8 mouse cellular contexts compared by ENCODE assay signal in genomic region chr4:48278757-48279497, GRCm38 (mm10). TPM values are rescaled to one million over a fixed set of nuclear protein-coding genes. Genes with fewer than 3 reads are reported as not detected.
DNase-seq lines count a peak whose midpoint lies in the region; ATAC-seq and TF ChIP-seq lines count a peak whose summit lies in the region.

No protein-coding gene starts in this region.

- intact Hi-C loops in left cerebral cortex, adult 2 months (cut with DNase I) = loop anchor here (2.0 to 5.0 kb wide), 2 partner anchors 52 to 234 kb away; partner anchors contain the start of gene Nr4a3

- H3K4me3 ChIP-seq in left cerebral cortex, adult 2 months = peak overlapping the region; percentile 98
- H3K4me3 ChIP-seq in forebrain, embryonic 11.5 days (ENCODE audit: low read depth, low read length) = peak overlapping the region; percentile 93

- WGBS in forebrain, embryonic 11.5 days = 0% methylated on average over 34 of the region's 34 CpGs

- H3K4me2 ChIP-seq in forebrain, embryonic 11.5 days (ENCODE audit: low read depth, low read length, severe bottlenecking) = peak overlapping the region; percentile 79

- no peaks in the 10 kb centered on the region for H3K27me3 ChIP-seq in forebrain, embryonic 11.5 days (ENCODE audit: control insufficient read depth, insufficient read depth, low read length)

- no peaks in the 10 kb centered on the region for H3K36me3 ChIP-seq in forebrain, embryonic 11.5 days (ENCODE audit: control insufficient read depth, insufficient read depth, low read length)

- H3K9me3 ChIP-seq in forebrain, embryonic 11.5 days (ENCODE audit: control insufficient read depth, low read length) = no peaks in the 10 kb centered on the region

- peak overlapping the region; percentile 90 for H3K27ac ChIP-seq in left cerebral cortex, adult 2 months
- peak overlapping the region; percentile 15; the same call in 1 of the 2 replicates for H3K27ac ChIP-seq in forebrain, embryonic 11.5 days (ENCODE audit: low read depth, low read length)

- H3K9ac ChIP-seq in forebrain, embryonic 11.5 days (ENCODE audit: low read length) = peak overlapping the region; percentile 88

- H3K4me1 ChIP-seq in forebrain, embryonic 11.5 days (replicated peaks; ENCODE audit: control insufficient read depth, insufficient read depth, low read length) = no peaks in the 10 kb centered on the region; the same call in 1 of the 2 replicates

- peak in 1 of 2 experiments; percentile 19 for DNase-seq in left cerebral cortex, adult 2 months (ENCODE audit: extremely low spot score in 1 of 2, low spot score in 2 of 2)
- DNase-seq in left cerebral cortex, adult 11 months (ENCODE audit: low spot score) = no peak
- peak; percentile 52 for DNase-seq in forebrain, embryonic 11.5 days (ENCODE audit: low spot score)
- DNase-seq in kidney, postnatal 10 days = peak; percentile 23
- peak; percentile 21 for DNase-seq in lung, postnatal 25 days (ENCODE audit: low spot score)
- peak; percentile 56 for DNase-seq in yolk sac, embryonic 10.5 days (ENCODE audit: low spot score)
- DNase-seq in cerebellum, adult 11 months = no peak

- no peak for TF ChIP-seq CTCF in left cerebral cortex, adult 2 months (IDR thresholded peaks at IDR 0.05)

- peak; percentile 1 for ATAC-seq in activated CD4-positive, CD25-positive, alpha-beta regulatory T cell, adult 4 months
- 0 out of 2 replicates have a peak, but pooled peaks have one; percentile 4 for ATAC-seq in forebrain, embryonic 11.5 days (replicated peaks; ENCODE audit: low FRiP score)

RNA-seq across cellular contexts. Expression of gene Erp44, which starts 0.4 kb away (rescaled TPM):
- 10 to 100 TPM; 33.7 to 38.3 TPM for total RNA-seq in left cerebral cortex, adult 2 months (2021)
- 10 to 100 TPM; 56.1 to 71.5 TPM for polyA plus RNA-seq in activated CD4-positive, CD25-positive, alpha-beta regulatory T cell, adult 4 months (2017; shearing (Covaris generic))
- 60.5 and 63.3 TPM in 2 replicates for polyA plus RNA-seq in forebrain, embryonic 11.5 days (2014; fragmentation: Nextera tagmentation; extraction: Ambion mirVana)

RNA-seq across cellular contexts. Expression of gene Invs, which starts 0.6 kb away (rescaled TPM):
- 10 to 100 TPM; 12.7 to 13.3 TPM for total RNA-seq in left cerebral cortex, adult 2 months (2021)
- polyA plus RNA-seq in activated CD4-positive, CD25-positive, alpha-beta regulatory T cell, adult 4 months (2017; shearing (Covaris generic)) = 10 to 100 TPM in 1 of 2 experiments, 1 to 10 TPM in 1; 9.4 to 10.5 TPM
- polyA plus RNA-seq in forebrain, embryonic 11.5 days (2014; fragmentation: Nextera tagmentation; extraction: Ambion mirVana) = 7.5 and 9.8 TPM in 2 replicates

Comparison
In these comparisons a context has a peak if more than half of its experiments do, and no peak if none do; other contexts are left out.
1. DNase-seq: peak in forebrain, embryonic 11.5 days (single experiment), kidney, postnatal 10 days (single experiment), lung, postnatal 25 days (single experiment) and yolk sac, embryonic 10.5 days (single experiment); none in left cerebral cortex, adult 11 months (single experiment) and cerebellum, adult 11 months (single experiment).